8 mouse cellular contexts compared by ENCODE assay signal in genomic region chr5:31048763-31049641, GRCm38 (mm10). TPM values are rescaled to one million over a fixed set of nuclear protein-coding genes. Genes with fewer than 3 reads are reported as not detected.
DNase-seq lines count a peak whose midpoint lies in the region; ATAC-seq and TF ChIP-seq lines count a peak whose summit lies in the region.

TSS of gene Slc5a6 (minus strand) at chr5:31048924.

- H3K27ac ChIP-seq in heart, embryonic 12.5 days (ENCODE audit: poor library complexity, severe bottlenecking) = peak within 1 kb of the TSS; percentile 96
- H3K27ac ChIP-seq in kidney, embryonic 16.5 days (ENCODE audit: low read length) = peak within 1 kb of the TSS; percentile 99
- H3K27ac ChIP-seq in liver, embryonic 11.5 days (ENCODE audit: low read depth, low read length) = peak within 1 kb of the TSS; percentile 88

- H3K4me3 ChIP-seq in C2C12 (ENCODE audit: insufficient read depth, poor library complexity, severe bottlenecking) (peak within 1 kb of the TSS; percentile 65), myocyte (peak within 1 kb of the TSS; percentile 94)
- peak within 1 kb of the TSS; percentile 62 for H3K4me3 ChIP-seq in heart, embryonic 12.5 days
- H3K4me3 ChIP-seq in kidney, embryonic 16.5 days (ENCODE audit: low read length) = peak within 1 kb of the TSS; percentile 83
- peak within 1 kb of the TSS; percentile 83 for H3K4me3 ChIP-seq in liver, embryonic 11.5 days (ENCODE audit: low read depth, low read length)

- H3K36me3 ChIP-seq in C2C12 (ENCODE audit: control insufficient read depth, insufficient read depth) (peaks cover 4% of the 10 kb centered on the region), myocyte (ENCODE audit: control insufficient read depth, insufficient read depth) (no peaks in the 10 kb centered on the region)
- peaks cover 17% of the 10 kb centered on the region; the same call in 1 of the 2 replicates for H3K36me3 ChIP-seq in heart, embryonic 12.5 days
- peaks cover 14% of the 10 kb centered on the region for H3K36me3 ChIP-seq in kidney, embryonic 16.5 days (ENCODE audit: insufficient read depth, low read length)
- peaks cover 3% of the 10 kb centered on the region; the same call in 1 of the 2 replicates for H3K36me3 ChIP-seq in liver, embryonic 11.5 days (ENCODE audit: control insufficient read depth, insufficient read depth, low read length)

- peak; percentile 8 for TF ChIP-seq CTCF in C2C12 (IDR thresholded peaks at IDR 0.05; ENCODE audit: control insufficient read depth, insufficient read depth, insufficient read length)

- H3K9me3 ChIP-seq in heart, embryonic 12.5 days (replicated peaks) = no peaks in the 10 kb centered on the region
- no peaks in the 10 kb centered on the region for H3K9me3 ChIP-seq in kidney, embryonic 16.5 days (ENCODE audit: low read length)
- H3K9me3 ChIP-seq in liver, embryonic 11.5 days (ENCODE audit: control insufficient read depth, low read length) = no peaks in the 10 kb centered on the region

- under 1% methylated on average over 23 of the region's 23 CpGs for WGBS in heart, embryonic 12.5 days
- WGBS in kidney, embryonic 16.5 days = under 1% methylated on average over 23 of the region's 23 CpGs
- WGBS in liver, embryonic 11.5 days = under 1% methylated on average over 23 of the region's 23 CpGs

- no peak for DNase-seq in adrenal gland, adult 18-20 months (ENCODE audit: low spot score in 2 of 2)
- DNase-seq in embryo, embryonic 11 days = peak; percentile 79
- DNase-seq in liver, embryonic 11.5 days (ENCODE audit: low spot score) = peak; percentile 61
- peak; percentile 52 for DNase-seq in testis, postnatal 14 days (ENCODE audit: low spot score)

- peak within 1 kb of the TSS; percentile 80 for H3K4me2 ChIP-seq in heart, embryonic 12.5 days
- peak within 1 kb of the TSS; percentile 87 for H3K4me2 ChIP-seq in kidney, embryonic 16.5 days (replicated peaks; ENCODE audit: low read depth, low read length)
- H3K4me2 ChIP-seq in liver, embryonic 11.5 days = peak within 1 kb of the TSS; percentile 95
- H3K4me2 ChIP-seq in myocyte (ENCODE audit: low read depth) = peak within 1 kb of the TSS; percentile 95

- H3ac ChIP-seq in C2C12 (ENCODE audit: control insufficient read depth, insufficient read length, low read depth) (peak within 1 kb of the TSS; percentile 83), myocyte (ENCODE audit: control insufficient read depth, insufficient read length) (peak within 1 kb of the TSS; percentile 41)

- ATAC-seq in heart, embryonic 12.5 days (ENCODE audit: insufficient number of reproducible peaks, low FRiP score) = peak; percentile 56
- peak; percentile 56 for ATAC-seq in kidney, embryonic 16.5 days (ENCODE audit: low FRiP score, low TSS enrichment)
- peak; percentile 15; the same call in 1 of the 2 replicates for ATAC-seq in liver, embryonic 11.5 days (replicated peaks; ENCODE audit: low FRiP score)

- H3K27me3 ChIP-seq in C2C12 (ENCODE audit: control insufficient read depth, insufficient read depth, insufficient read length) = no peaks in the 10 kb centered on the region
- H3K27me3 ChIP-seq in heart, embryonic 12.5 days (replicated peaks) = no peaks in the 10 kb centered on the region
- no peaks in the 10 kb centered on the region for H3K27me3 ChIP-seq in kidney, embryonic 16.5 days (ENCODE audit: insufficient read depth, low read length)
- H3K27me3 ChIP-seq in liver, embryonic 11.5 days (replicated peaks; ENCODE audit: control insufficient read depth, insufficient read depth, low read length) = no peaks in the 10 kb centered on the region
- no peaks in the 10 kb centered on the region for H3K27me3 ChIP-seq in myocyte (ENCODE audit: control insufficient read depth, insufficient read depth, insufficient read length)

- TF ChIP-seq POLR2A in myocyte (IDR thresholded peaks at IDR 0.05; ENCODE audit: insufficient read length, low read depth) = peak; percentile 14

- no peaks in the 10 kb centered on the region for H3K79me2 ChIP-seq in C2C12 (ENCODE audit: control insufficient read depth, insufficient read depth)
- no peaks in the 10 kb centered on the region for H3K79me2 ChIP-seq in myocyte (ENCODE audit: control insufficient read depth, insufficient read depth)

- peaks cover 1% of the 10 kb centered on the region for H3K79me3 ChIP-seq in C2C12 (ENCODE audit: low read depth)

- H3K4me1 ChIP-seq in heart, embryonic 12.5 days (replicated peaks) = peaks cover 8% of the 10 kb centered on the region
- peaks cover 15% of the 10 kb centered on the region for H3K4me1 ChIP-seq in kidney, embryonic 16.5 days (ENCODE audit: insufficient read depth, low read length)
- H3K4me1 ChIP-seq in liver, embryonic 11.5 days (replicated peaks; ENCODE audit: control insufficient read depth, insufficient read depth, low read length) = peaks cover 8% of the 10 kb centered on the region

- H3K9ac ChIP-seq in heart, embryonic 12.5 days = peak within 1 kb of the TSS; percentile 85
- H3K9ac ChIP-seq in kidney, embryonic 16.5 days (replicated peaks; ENCODE audit: low read length) = peak within 1 kb of the TSS; percentile 95
- peak within 1 kb of the TSS; percentile 84 for H3K9ac ChIP-seq in liver, embryonic 11.5 days (ENCODE audit: low read depth, low read length)

TF ChIP-seq in C2C12, 6 proteins besides CTCF, POLR2A, EP300 and RAD21:
- no peak for TF ChIP-seq FOSL1 (IDR thresholded peaks at IDR 0.05; ENCODE audit: insufficient read depth, low read length, poor library complexity, severe bottlenecking)
- TF ChIP-seq MYOG (IDR thresholded peaks at IDR 0.05; ENCODE audit: control insufficient read depth, extremely low read depth, insufficient read length) = no peak
- no peak for TF ChIP-seq MAX (IDR thresholded peaks at IDR 0.05)
- no peak for TF ChIP-seq MYOD1 (IDR thresholded peaks at IDR 0.05; ENCODE audit: control insufficient read depth, insufficient read length, low read depth)
- no peak for TF ChIP-seq USF1 (IDR thresholded peaks at IDR 0.05; ENCODE audit: low read depth)
- TF ChIP-seq CEBPB (IDR thresholded peaks at IDR 0.05; ENCODE audit: low read depth) = no peak

TF ChIP-seq in myocyte, 11 proteins besides CTCF, POLR2A, EP300 and RAD21:
- TF ChIP-seq TCF3 (IDR thresholded peaks at IDR 0.05; ENCODE audit: insufficient read length, low read depth) = no peak

RNA-seq across cellular contexts. Expression of gene Slc5a6, which starts in this region (rescaled TPM):
- 11.6 TPM for polyA plus RNA-seq in C2C12 (2012; fragmentation: generic; extraction: Trizol)
- total RNA-seq in adrenal gland, adult 18-20 months (2021) = 10 to 100 TPM; 31.6 to 33.1 TPM
- polyA plus RNA-seq in heart, embryonic 12.5 days (2016; fragmentation: Nextera tagmentation; extraction: Ambion mirVana) = 7.9 and 8.0 TPM in 2 replicates
- 14.6 and 14.7 TPM in 2 replicates for polyA plus RNA-seq in kidney, embryonic 16.5 days (2015; fragmentation: Nextera tagmentation; extraction: Ambion mirVana)
- polyA plus RNA-seq in liver, embryonic 11.5 days (2014; fragmentation: Nextera tagmentation; extraction: Ambion mirVana) = 9.3 and 10.3 TPM in 2 replicates
- 11.1 TPM for polyA plus RNA-seq in myocyte (2012; fragmentation: generic; extraction: Trizol)

Comparison
In these comparisons a context has a peak if more than half of its experiments do, and no peak if none do; other contexts are left out.
1. DNase-seq: peak in embryo, embryonic 11 days (single experiment), liver, embryonic 11.5 days (single experiment) and testis, postnatal 14 days (single experiment); none in adrenal gland, adult 18-20 months (0 of 2).
2. Peak in every context shown above with its lines, with median percentiles within 50 percentile points of each other: H3K4me3 ChIP-seq, ATAC-seq, H3K27ac ChIP-seq, H3K4me2 ChIP-seq and H3K9ac ChIP-seq.